Mouse (Mus musculus) T-helper 1 cell (primary cell): ENCODE data around the gene Tsn.

ENCODE experiments used
- in situ Hi-C: fragments of 300-600 bp; cut with MboI, MseI; formaldehyde crosslinking; loops from one replicate; pipeline ENCODE4 v1.15.1; 2025; ENCODE audit warnings: high pct_unique_total_duplicates

Tsn gene

DNA sequence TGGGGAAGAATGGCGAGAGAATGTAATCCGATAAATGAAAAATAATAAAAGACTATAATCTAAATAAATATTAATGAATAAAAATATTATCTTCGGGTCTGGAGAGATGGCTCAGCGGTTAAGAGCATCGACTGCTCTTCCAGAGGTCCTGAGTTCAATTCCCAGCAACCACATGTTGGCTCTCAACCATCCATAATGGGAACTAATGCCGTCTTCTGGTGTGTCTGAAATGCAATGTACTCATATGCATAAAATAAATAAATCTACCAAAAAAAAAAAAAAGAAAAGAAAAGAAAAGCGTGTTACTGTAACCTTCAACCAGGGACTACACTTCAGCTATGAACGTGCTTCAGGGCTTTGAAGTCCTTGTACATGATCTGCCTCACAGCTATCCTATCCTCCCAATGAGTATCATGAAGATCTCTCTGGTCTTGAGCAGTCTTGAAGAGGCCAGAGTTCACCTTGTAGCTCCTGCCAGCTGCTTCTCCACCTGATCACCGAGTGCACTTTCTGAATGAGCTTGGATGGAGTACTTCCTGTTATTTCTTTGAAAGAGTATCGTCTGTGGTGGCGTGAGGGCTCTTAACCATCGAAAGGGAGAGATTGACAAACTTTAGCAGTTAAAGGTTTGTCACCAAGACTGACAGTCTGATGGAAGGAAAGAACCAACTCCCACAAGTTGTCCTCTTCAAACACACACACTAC, at the start of gene Tsn:
TSS of gene Tsn (minus strand) at position 118 of the 705 bp plus-strand sequence.
- in situ Hi-C loops, result no loop called here

DNA sequence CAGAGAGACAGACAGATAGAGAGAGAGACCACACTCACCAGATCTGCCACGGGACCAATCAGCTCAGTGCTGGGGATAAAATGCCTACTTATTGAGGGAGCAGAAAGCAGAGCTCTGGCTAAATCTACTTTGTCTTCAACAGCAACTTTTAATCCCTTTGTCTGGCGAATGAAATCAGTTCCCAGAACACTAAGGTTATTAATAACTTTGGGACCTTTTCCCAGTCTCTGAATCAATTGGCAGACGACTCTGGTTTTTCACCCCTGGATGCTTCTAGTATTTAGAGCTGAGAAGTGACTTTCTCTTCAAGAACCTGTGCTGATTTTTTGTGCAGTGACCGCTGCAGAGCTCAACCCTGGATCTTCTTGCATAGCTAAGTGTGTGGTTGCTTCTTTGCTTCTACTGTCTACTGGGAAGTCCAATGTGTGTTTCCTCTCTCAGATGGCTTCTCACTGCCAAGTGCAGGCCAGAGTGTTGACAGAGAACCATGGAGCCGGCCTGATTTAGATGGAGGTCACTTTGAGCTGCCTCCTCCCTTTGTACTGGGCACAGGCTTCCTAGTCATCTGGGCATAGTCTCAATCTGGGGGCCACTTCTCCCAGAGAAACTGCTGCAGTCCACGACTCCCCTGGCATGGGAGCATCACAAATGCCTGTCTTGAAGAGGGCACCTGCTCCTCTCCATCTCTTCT, 47.7 kb upstream of the Tsn start:
- in situ Hi-C loops, result no loop called here

DNA sequence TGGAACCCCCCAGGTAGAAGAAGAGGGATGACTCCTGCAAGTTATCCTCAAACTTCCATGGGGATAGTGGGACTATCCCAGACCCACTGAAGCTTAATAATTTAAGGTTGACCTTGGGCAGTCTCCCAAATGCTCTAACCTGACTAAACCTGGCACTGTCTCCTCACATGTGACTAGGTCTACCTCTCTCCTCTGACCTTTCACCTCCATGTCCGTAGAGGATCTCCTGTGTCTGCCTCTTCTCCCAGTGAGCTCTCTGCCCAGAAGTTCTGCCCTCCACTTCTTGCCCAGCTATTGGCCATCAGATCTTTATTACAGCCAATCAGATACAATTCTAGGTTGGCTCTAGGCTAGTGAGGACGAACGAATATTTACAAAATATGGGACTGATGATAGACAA, 38.4 kb upstream of the Tsn start:
- in situ Hi-C loops, result loop anchor here (10.0 to 25.0 kb wide), 2 partner anchors 415 to 1487 kb away; partner anchors contain the start of gene Ptpn4

DNA sequence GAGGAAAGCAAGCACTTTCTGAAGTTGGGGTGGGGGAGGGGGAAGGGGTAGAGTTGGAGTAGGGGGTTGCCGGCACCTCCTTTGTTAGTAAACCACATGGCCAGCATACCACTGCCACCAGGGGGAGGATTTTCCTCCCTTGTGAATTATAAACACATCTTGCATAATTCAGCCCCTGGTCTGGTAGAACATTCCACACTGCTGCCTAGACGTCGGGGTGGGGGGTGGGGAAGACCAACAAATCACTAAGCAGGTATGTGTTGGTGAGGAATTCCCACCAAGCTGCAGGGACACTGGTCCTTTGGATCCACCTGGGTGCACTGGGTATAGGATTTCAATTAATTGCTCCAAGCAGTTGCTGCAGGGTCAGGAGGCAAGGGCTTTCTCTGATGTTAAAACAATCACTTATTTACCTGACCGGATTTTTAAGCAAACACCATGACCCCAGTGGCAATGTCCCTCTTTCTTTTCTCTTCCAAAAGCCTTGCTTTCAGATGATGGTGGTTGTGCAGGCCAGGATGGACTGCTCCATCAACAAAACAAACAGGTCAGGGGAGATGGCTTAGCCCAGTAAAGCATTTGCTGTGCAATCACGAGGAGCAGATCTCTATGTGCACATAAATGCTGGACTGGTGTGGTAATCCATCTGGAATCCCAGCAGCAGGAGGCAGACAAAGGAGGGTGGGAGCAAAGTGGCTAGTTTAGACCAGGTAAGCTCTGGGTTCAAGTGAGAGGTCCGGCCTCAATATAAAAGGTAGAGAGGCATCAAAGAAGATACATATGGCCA, 32.3 kb upstream of the Tsn start:
- in situ Hi-C loops, result loop anchor here (10.0 to 25.0 kb wide), 2 partner anchors 421 to 1493 kb away; partner anchors contain the start of gene Ptpn4

DNA sequence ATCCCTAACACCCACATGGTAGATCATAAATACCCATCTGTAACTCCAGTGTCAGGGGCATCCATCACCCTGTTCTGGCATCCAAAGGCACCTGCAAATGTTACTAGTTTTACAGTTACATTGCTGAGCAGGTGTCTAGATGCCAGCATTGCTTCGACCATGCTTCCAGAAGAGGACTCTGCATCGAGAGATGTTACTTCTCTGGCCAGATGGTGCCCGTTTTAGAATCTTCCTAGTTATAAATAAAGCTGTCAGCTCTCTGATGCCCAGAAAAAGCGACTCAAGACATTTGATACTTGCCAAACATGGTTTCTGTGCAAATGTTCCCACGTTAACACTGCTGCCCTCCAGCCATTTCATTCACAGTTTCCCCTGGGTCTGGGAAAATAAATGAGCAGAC, 26.4 kb upstream of the Tsn start:
- in situ Hi-C loops, result loop anchor here (25.0 kb wide), 1 partner anchor 1499 kb away; the partner anchor contains the start of gene Ptpn4

DNA sequence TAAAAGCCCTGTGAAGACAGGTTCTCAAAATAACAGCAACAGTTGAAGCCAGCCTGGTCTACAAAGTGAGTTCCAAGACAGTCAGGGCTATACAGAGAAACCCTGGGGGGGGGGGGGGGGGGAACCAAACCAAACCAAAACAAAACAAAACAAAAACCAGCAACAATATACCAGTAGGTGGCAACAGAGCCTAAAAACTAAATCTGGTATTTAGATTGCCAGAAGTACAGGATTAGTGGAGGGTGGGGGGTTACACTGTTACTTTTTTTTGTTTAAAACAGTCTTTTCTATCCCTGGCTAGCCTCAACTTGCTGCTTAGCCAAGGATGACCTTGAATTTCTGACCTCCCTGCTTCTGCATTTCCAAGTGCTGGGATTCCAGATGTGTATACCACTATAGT, 24.3 kb upstream of the Tsn start:
- in situ Hi-C loops, result loop anchor here (25.0 kb wide), 1 partner anchor 1501 kb away; the partner anchor contains the start of gene Ptpn4

DNA sequence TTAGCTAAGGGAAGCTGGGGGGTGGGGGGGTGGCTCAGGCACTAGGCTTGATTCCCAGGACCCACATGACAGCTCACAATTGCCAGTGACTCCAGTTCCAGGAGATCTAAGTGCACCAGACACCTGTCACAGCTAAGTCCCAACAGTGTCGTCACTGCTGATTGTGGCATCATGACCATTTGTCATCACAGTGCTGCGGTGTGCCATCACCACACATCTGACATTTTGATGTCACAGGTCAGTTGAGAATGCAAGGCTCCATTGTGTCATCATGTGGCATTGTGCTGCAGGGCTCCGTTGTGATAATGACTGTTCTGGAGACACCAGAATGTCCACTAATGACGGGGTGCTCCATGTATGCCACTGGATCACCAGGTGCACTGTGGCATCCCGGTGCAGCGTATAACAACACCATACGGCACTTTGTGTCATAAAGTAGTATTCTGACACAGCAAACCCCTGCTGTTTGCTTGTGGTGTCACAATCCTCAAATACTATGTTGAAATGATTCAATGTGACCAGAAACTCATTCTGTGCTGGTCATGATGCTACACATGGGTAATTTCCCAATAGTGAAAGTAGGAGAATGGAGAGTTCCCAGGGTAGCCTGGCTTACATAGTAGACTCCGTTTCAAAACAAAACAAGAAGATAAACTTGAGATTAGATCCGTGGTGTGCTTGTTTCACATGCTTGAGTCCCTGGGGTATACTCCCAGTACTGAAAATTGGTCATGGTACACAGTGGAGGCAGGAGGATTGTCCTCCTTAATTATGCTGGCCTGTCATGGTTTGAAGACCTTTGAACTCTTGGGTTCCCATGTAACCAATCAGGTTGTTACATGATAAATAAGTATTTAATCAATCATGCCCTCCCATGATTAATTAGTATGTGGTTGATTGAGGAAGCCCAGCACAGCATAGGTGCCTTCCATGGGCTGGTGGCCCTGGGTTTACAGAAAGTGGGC, 23.5 kb upstream of the Tsn start:
- in situ Hi-C loops, result loop anchor here (25.0 kb wide), 1 partner anchor 1502 kb away; the partner anchor contains the start of gene Ptpn4

DNA sequence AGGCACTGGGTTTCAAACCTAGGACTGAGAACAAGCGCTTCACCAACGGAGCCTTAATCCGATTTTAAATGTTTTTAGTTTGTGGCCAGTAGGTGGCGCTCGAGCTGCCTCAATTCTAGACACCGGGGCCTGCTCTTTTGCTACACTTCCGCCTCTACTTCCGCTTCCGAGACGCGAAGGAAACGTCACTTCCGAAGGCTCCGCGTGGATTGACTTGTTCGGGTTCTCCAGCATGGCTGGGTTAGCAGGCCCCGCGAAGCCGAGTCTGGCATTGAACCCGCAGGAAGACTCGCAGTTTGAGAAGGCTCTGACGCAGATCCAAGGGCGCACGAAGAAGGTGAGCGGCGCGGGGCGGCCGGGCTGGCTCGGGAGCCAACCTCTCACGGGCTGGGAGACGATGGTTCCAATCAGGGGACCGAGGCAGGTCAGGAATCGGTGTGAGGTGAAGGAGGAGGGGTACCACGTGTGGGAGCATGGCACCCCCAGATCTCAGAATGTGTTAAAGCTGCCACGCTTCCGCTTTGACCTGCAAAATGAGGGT, 10.2 kb upstream of the Tsn start, which contains the start of gene Nifk:
TSS of gene Nifk (plus strand) at position 179 of the 541 bp plus-strand sequence.
- in situ Hi-C loops, result loop anchor here (5.0 kb wide), 1 partner anchor 66 kb away; the partner anchor contains the start of gene Clasp1

DNA sequence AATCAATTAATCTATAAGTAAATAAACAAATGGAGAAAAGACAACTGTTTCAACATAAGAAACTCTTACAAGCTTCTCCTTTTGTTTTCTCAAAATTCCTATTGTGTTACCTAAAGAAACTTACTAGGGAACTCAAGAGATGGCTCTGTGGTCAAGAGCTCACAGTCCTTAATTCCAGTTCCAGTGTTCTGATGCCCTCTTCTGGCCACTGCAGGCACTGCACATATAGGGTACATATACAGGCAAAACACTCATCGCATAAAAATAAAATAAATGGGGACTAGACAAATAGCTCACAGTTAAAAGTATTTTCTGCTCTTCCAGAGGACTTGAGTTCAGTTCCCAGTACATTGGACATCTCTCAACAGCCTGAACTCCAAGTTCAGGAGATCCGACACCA, 9.2 kb upstream of the Tsn start:
- in situ Hi-C loops, result loop anchor here (5.0 kb wide), 1 partner anchor 67 kb away; the partner anchor contains the start of gene Clasp1

DNA sequence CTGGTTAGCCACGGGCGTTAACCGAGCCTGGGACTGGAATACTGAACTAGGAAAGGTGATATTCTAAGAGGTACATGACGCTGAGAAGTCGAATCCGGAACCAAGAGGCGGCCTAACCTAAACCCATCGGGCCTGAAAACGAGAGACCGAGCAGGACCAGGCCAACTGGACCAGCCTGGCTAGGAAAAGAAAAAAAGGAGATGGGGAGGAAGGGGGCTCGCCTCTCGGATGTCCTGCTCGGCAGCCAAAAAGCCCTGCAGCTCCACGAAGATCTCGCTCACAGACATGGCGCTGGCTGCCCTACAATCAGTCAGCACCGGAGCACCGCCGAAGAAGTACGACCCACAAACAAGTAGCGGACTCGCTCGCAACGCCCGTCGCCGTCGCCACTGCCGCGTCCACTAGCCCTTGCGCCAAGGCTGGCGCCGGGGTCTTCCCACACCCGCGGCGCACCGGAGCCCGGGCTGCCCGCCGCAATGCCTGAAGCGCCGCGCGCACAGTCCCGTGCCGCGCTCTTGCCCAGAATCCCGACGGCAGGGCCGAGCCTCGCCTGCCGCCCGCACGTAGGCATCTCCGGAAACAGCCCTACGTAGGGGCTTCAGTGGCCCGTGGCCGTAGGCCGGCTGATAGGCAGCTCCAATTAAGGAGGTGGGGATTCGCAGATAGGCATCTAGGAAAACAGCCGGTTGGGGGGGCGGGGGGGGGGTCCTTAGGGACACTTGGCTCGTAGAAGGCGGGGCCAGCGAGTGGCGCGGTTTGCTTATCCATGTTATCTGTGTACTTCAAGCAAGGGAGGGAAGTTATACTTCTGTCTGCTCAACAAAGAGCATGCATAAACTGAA, 538 bp downstream of the Tsn start:
- in situ Hi-C loops, result no loop called here

DNA sequence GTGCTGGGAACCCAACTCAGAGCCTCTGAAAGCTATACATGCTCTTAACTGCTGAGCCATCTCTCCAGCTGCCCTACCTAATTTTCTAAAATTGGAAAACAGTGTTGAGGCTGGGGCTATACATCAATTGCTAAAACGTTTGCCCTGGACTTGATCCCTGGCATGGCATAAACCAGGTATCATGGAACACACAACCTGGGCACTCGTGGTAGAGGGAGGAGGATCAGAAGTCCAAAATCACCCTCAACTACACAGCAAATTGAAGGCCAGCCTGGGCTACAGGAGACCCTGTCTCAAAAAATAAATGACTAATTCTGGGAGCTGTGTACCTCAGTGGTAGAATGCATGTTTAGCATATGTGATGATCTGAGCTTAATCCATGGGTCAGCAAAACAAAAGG, 13.8 kb downstream of the Tsn start:
- in situ Hi-C loops, result no loop called here

DNA sequence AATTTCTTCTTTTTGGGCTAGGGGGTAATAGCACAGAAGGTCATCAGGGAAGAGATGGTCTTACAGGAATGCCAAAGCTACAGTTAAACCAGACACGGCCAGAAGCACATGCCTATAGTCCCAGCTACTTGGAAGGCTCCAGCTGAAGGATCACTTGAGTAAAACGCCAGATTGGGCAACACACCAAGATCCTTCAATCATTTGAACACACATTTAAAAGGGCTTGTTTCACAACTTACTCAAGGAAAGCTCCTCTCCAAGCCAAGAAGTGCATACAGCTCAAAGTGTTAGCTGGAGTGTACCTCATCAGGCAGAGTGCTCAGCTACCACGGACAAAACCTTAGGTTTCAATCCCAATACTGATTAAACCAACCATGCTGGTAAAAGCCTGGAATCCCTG, 14.9 kb downstream of the Tsn start:
- in situ Hi-C loops, result no loop called here

DNA sequence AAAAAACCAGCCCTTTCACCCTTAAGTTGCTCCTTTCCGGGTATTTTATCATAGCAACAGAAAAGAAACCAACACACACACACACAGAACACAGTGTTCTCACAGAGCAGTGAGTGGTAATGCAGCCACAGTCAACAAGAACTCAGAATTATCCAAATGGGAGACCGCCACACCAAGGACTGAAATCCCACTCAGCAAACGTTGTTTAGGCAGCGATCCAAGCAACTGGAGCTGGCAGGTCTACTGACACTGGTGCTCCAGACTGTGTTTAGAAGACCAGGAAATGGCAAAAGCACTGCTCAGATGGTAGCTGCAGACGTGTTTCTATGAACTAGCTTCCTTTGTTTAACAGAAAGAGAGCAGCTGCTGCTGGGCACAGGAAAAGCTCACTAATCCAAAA, 16.7 kb downstream of the Tsn start:
- in situ Hi-C loops, result no loop called here

DNA sequence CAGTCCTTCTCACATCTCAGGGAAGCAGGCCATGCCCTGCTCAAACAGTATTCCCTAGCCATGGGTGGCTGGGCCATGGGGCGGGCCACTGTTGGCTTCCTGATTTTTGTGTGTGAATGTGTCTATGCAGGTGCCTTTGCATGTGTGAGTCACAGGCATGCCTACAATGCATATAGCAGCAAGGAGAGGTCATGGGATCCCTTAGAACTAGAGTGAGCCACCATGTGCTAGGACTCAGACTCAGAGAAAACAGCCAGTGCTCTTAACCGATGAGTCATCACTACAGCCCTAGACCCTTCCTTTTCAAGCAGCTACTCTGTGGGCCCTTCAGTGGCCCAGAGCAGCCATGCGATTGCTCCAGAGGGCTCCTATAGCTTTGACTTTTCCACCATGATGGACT, 17.3 kb downstream of the Tsn start:
- in situ Hi-C loops, result no loop called here

DNA sequence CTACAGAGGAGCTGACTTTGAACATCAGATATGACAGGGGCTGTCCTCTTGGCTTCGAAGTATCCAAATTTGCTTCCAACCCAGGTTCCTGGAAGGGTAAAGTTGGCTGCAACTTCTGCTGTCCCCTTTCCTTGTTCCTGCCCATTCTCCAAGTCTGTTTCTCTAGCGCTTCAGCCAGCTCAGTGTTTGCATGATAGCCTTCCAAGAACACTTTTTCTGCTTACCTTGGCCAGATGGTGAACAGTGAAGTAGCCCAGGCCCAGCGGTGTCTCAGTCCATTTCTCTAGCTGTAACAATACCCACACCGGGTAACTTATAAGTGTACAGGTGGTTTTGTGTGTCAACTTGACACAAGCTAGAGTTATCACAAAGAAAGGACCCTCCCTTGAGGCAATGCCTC, 19.2 kb downstream of the Tsn start:
- in situ Hi-C loops, result no loop called here

DNA sequence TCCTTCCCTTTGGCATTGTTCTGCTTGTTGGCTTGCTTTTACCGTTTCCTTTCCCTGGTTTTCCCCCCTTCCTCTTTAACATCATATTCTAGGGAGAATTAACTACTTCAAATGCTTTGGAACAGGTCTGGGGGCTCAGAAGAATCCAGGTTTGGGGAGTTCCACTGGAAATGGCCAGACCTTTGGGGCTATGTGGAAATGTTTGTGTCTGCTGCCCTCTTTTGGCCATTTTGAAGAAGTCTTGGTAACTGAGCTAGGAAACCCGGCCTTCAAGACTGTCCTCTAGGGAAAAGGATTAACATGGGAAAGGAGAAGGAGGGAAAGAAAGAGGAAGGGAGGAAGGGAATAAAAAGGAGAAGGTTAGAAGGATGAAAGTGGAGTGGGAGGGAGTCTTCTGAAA, 36.4 kb downstream of the Tsn start:
- in situ Hi-C loops, result no loop called here

DNA sequence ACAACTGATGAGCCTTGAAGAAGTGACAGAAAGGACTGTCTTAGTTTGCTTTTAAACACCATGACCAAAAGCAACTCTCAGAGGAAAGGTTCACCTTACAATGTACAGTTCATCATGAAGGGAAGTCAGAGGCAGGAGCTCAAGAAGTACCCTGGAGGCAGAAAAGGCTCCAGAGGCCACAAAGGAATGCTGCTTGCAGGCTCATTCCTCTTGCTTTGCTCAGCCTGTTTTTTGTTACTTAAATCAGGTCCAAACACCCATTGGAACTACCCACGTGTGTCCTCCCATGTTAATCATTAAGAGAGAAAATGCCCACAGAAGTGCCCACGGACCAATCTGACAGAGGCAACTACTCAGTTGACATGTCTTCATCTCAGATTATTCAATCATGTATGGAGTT, 59.6 kb downstream of the Tsn start:
- in situ Hi-C loops, result no loop called here
